8 mouse cellular contexts compared by ENCODE assay signal in genomic region chr19:37495319-37496270, GRCm38 (mm10). TPM values are rescaled to one million over a fixed set of nuclear protein-coding genes. Genes with fewer than 3 reads are reported as not detected.
DNase-seq lines count a peak whose midpoint lies in the region; ATAC-seq lines count a peak whose summit lies in the region.

No protein-coding gene starts in this region.

- 0 out of 2 replicates have a peak overlapping the region, but pooled peaks have one; percentile 29 for H3K27ac ChIP-seq in liver, embryonic 16.5 days (ENCODE audit: low read length)

- H3K36me3 ChIP-seq in liver, embryonic 16.5 days (ENCODE audit: control insufficient read depth, insufficient read depth), result no peaks in the 10 kb centered on the region

- peak; percentile 35 to 44 for DNase-seq in left cerebral cortex, postnatal 10 days (ENCODE audit: extremely low spot score in 1 of 2, low spot score in 2 of 2)
- no peak for DNase-seq in left cerebral cortex, postnatal 4 days
- peak; percentile 65 for DNase-seq in brain, adult 2 months (ENCODE audit: low read depth, low spot score)
- peak; percentile 48 for DNase-seq in spleen, adult 12 weeks (ENCODE audit: low spot score)
- DNase-seq in cerebellum, postnatal 10 days, result no peak
- DNase-seq in kidney, postnatal 25 days, result no peak
- DNase-seq in adrenal gland, postnatal 25 days, result no peak

- no peaks in the 10 kb centered on the region for H3K9me3 ChIP-seq in liver, embryonic 16.5 days (replicated peaks; ENCODE audit: control insufficient read depth, low read length)

- H3K4me1 ChIP-seq in liver, embryonic 16.5 days (ENCODE audit: control insufficient read depth, low read depth, low read length), result peaks cover 18% of the 10 kb centered on the region

- H3K4me2 ChIP-seq in liver, embryonic 16.5 days (ENCODE audit: low read depth, low read length), result peak overlapping the region; percentile 14; the same call in 1 of the 2 replicates

- H3K27me3 ChIP-seq in liver, embryonic 16.5 days (ENCODE audit: control insufficient read depth, insufficient read depth, low read depth, low read length), result no peaks in the 10 kb centered on the region

- no peak overlapping the region for H3K9ac ChIP-seq in liver, embryonic 16.5 days (ENCODE audit: low read depth, low read length)

- 37% methylated on average over 22 of the region's 22 CpGs for WGBS in liver, embryonic 16.5 days (ENCODE audit: insufficient replicate concordance)

- no peak overlapping the region for H3K4me3 ChIP-seq in liver, embryonic 16.5 days (ENCODE audit: low read depth, low read length)

- intact Hi-C loops in left cerebral cortex, postnatal 10 days (cut with DNase I), result no loop called here
- intact Hi-C loops in left cerebral cortex, postnatal 4 days (cut with DNase I), result no loop called here

- no peak for ATAC-seq in liver, embryonic 16.5 days (ENCODE audit: low read depth)

RNA-seq across cellular contexts. Expression of gene Exoc6, which starts 54.6 kb away (rescaled TPM):
- 10 to 100 TPM; 52.9 to 53.6 TPM for total RNA-seq in left cerebral cortex, postnatal 10 days (2021)
- total RNA-seq in left cerebral cortex, postnatal 4 days (2021), result 10 to 100 TPM; 54.5 to 55.5 TPM
- polyA plus RNA-seq in liver, embryonic 16.5 days (2015; fragmentation: Nextera tagmentation; extraction: Ambion mirVana), result 25.7 and 28.0 TPM in 2 replicates
- total RNA-seq in adrenal gland, postnatal 25 days (2021), result 15.7 and 21.4 TPM in 2 replicates

Comparison
In these comparisons a context has a peak if more than half of its experiments do, and no peak if none do; other contexts are left out.
1. DNase-seq: peak in left cerebral cortex, postnatal 10 days (2 of 2), brain, adult 2 months (single experiment) and spleen, adult 12 weeks (single experiment); none in left cerebral cortex, postnatal 4 days (single experiment), cerebellum, postnatal 10 days (0 of 2), kidney, postnatal 25 days (0 of 2) and adrenal gland, postnatal 25 days (single experiment).